Mouse (Mus musculus) intestine, embryonic 15.5 days (tissue): ENCODE results near the gene Zranb3. TPM values are rescaled to one million over a fixed set of nuclear protein-coding genes. Genes with fewer than 3 reads are reported as not detected.
"Not testable (repeated sequence)": the region's sequence is repeated elsewhere in the genome, so short reads cannot be mapped to it uniquely, and the experiment has no call there.

Experiments
- ATAC-seq: fragments of 200-750 bp; cut with Nextera tagmentation; 2 replicates; pipeline ENCODE4 v1.8.0; 2017; ENCODE audit warnings: moderate TSS enrichment, moderate library complexity
- H3K27ac ChIP-seq: fragments of 300-500 bp; sonication (generic); 2 replicates; pipeline ENCODE4 v1.5.1; 2015; ENCODE audit warnings: mild to moderate bottlenecking, inconsistent platforms
- H3K27me3 ChIP-seq: fragments of 300-500 bp; sonication (generic); replicated peaks from 2 replicates; pipeline ENCODE4 v1.6.1; 2015; ENCODE audit warnings: inconsistent platforms
- H3K36me3 ChIP-seq: fragments of 300-500 bp; sonication (generic); 2 replicates; pipeline ENCODE4 v1.6.1; 2015; ENCODE audit warnings: inconsistent platforms
- H3K4me1 ChIP-seq: fragments of 300-500 bp; sonication (generic); replicated peaks from 2 replicates; pipeline ENCODE4 v1.6.1; 2015; ENCODE audit warnings: inconsistent platforms
- H3K4me2 ChIP-seq: fragments of 300-500 bp; sonication (generic); replicated peaks from 2 replicates; pipeline ENCODE4 v1.6.1; 2015; ENCODE audit warnings: mild to moderate bottlenecking, inconsistent platforms
- H3K4me3 ChIP-seq: fragments of 300-500 bp; sonication (generic); replicated peaks from 2 replicates; pipeline ENCODE4 v1.5.1; 2015; ENCODE audit warnings: inconsistent platforms
- H3K9ac ChIP-seq: fragments of 300-500 bp; sonication (generic); 2 replicates; pipeline ENCODE4 v1.6.1; 2015; ENCODE audit warnings: inconsistent platforms
- H3K9me3 ChIP-seq: fragments of 300-500 bp; sonication (generic); 2 replicates; pipeline ENCODE4 v1.6.1; 2016; ENCODE audit warnings: inconsistent platforms
- WGBS: fragments of 180-500 bp; shearing (Covaris S2); methylation state at CpG from one replicate; pipeline ENCODE4 v1.1.7; 2015; 5-methylcytosine and 5-hydroxymethylcytosine counted together
- polyA plus RNA-seq: library from polyadenylated mRNA; unstranded; fragments of >200 nt; fragmentation: Nextera tagmentation; extraction: Ambion mirVana; gene quantifications from 2 replicates; pipeline ENCODE4 v1.2.1, GENCODE M21; 2015

The Zranb3 gene
- polyA plus RNA-seq, 1 experiment from 2014 or later = 6.7 TPM

- H3K9me3 ChIP-seq = no peaks in the 10 kb centered on the region
- no peak overlapping the region for H3K4me2 ChIP-seq
- no peak overlapping the region for H3K27ac ChIP-seq
- no peak overlapping the region for H3K4me3 ChIP-seq
- no peaks in the 10 kb centered on the region for H3K4me1 ChIP-seq
- H3K36me3 ChIP-seq = no peaks in the 10 kb centered on the region
- no peak for ATAC-seq
- H3K9ac ChIP-seq = no peak overlapping the region
- WGBS = 91% methylated on average over 2 of the region's 2 CpGs
- H3K27me3 ChIP-seq = no peaks in the 10 kb centered on the region
Observed at GRCm38 (mm10) chr1:128046455-128046854, 56.4 kb downstream of the Zranb3 start.

GRCm38 (mm10) chr1:128044181-128044580, 58.7 kb downstream of the Zranb3 start:
- 87% methylated on average over 4 of the region's 4 CpGs for WGBS
- Histone ChIP-seq H3K36me3 (no peaks in the 10 kb centered on the region), H3K9ac (no peak overlapping the region), H3K27me3 (no peaks in the 10 kb centered on the region), H3K9me3 (no peaks in the 10 kb centered on the region), H3K27ac (no peak overlapping the region), H3K4me2 (no peak overlapping the region), H3K4me1 (no peaks in the 10 kb centered on the region), H3K4me3 (no peak overlapping the region)
- no peak for ATAC-seq

GRCm38 (mm10) chr1:128036296-128036695, 66.6 kb downstream of the Zranb3 start:
- 88% methylated on average over 6 of the region's 6 CpGs for WGBS
- Histone ChIP-seq H3K9ac (no peak overlapping the region), H3K36me3 (no peaks in the 10 kb centered on the region), H3K27ac (no peak overlapping the region), H3K27me3 (no peaks in the 10 kb centered on the region), H3K9me3 (no peaks in the 10 kb centered on the region), H3K4me3 (no peak overlapping the region), H3K4me1 (no peaks in the 10 kb centered on the region), H3K4me2 (no peak overlapping the region)
- no peak for ATAC-seq

GRCm38 (mm10) chr1:128032123-128032522, 70.7 kb downstream of the Zranb3 start:
- H3K27me3 ChIP-seq = no peaks in the 10 kb centered on the region
- no peaks in the 10 kb centered on the region for H3K9me3 ChIP-seq
- H3K36me3 ChIP-seq = no peaks in the 10 kb centered on the region
- no peak overlapping the region for H3K9ac ChIP-seq
- no peaks in the 10 kb centered on the region for H3K4me1 ChIP-seq
- ATAC-seq = no peak
- H3K4me2 ChIP-seq = no peak overlapping the region
- H3K27ac ChIP-seq = no peak overlapping the region
- H3K4me3 ChIP-seq = no peak overlapping the region
- 93% methylated on average over 1 of the region's 1 CpGs for WGBS

GRCm38 (mm10) chr1:128031524-128031923, 71.3 kb downstream of the Zranb3 start:
- WGBS = 95% methylated on average over 2 of the region's 2 CpGs
- no peak overlapping the region for H3K27ac ChIP-seq
- no peak overlapping the region for H3K4me2 ChIP-seq
- H3K9ac ChIP-seq = no peak overlapping the region
- no peaks in the 10 kb centered on the region for H3K27me3 ChIP-seq
- no peak overlapping the region for H3K4me3 ChIP-seq
- H3K4me1 ChIP-seq = no peaks in the 10 kb centered on the region
- no peak for ATAC-seq
- H3K36me3 ChIP-seq = no peaks in the 10 kb centered on the region
- no peaks in the 10 kb centered on the region for H3K9me3 ChIP-seq

DNA sequence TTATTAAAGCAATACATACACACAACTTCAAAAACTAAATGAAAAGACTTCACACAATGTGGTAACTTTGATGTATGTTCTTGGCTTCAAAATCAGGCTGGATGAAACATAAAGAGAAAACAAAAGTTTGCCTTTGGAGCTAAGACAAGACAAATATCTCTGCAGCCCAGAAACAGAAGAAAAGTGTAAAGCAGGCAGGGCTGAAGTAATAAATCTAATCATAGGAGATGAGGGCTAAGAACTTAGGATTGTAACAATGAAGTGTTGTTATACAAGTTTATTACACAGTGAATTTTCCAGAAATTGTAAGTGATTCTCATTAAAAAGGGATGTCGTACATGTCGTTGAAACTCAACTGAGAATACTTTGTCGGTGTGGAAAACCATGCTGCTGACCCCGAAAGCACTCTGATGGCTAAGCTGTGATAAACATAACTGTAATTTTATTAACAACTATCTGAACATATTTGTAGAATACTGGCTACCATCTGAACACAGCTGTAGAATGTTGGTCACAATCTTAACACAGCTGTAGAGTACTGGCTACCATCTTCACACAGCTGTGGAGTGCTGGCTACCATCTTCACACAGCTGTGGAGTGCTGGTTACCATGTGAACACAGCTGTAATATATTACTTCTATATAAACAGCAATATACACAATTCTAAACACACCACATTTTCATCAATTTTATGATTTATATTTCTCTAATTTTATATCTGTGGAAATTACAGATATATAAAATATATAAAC, 78.3 kb downstream of the Zranb3 start:
- H3K36me3 ChIP-seq = no peaks in the 10 kb centered on the region
- no peaks in the 10 kb centered on the region for H3K9me3 ChIP-seq
- no peaks in the 10 kb centered on the region for H3K27me3 ChIP-seq
- H3K9ac ChIP-seq = no peak overlapping the region
- WGBS = 67% methylated on average over 4 of the region's 4 CpGs
- H3K4me3 ChIP-seq = no peak overlapping the region
- H3K27ac ChIP-seq = no peak overlapping the region
- H3K4me2 ChIP-seq = no peak overlapping the region
- ATAC-seq = peak; percentile 70
- H3K4me1 ChIP-seq = no peaks in the 10 kb centered on the region

- ATAC-seq = no peak; the same call in 1 of the 2 replicates
- no peak overlapping the region for H3K9ac ChIP-seq
- H3K27me3 ChIP-seq = no peaks in the 10 kb centered on the region
- no peaks in the 10 kb centered on the region for H3K9me3 ChIP-seq
- no peak overlapping the region for H3K4me2 ChIP-seq
- no peaks in the 10 kb centered on the region for H3K36me3 ChIP-seq
- H3K4me1 ChIP-seq = no peaks in the 10 kb centered on the region
- no peak overlapping the region for H3K27ac ChIP-seq
- 65% methylated on average over 2 of the region's 2 CpGs for WGBS
- no peak overlapping the region for H3K4me3 ChIP-seq
Observed at GRCm38 (mm10) chr1:128020001-128020770, 82.7 kb downstream of the Zranb3 start.

- H3K9ac ChIP-seq = no peak overlapping the region
- ATAC-seq = no peak
- no peaks in the 10 kb centered on the region for H3K27me3 ChIP-seq
- no peak overlapping the region for H3K4me2 ChIP-seq
- no peaks in the 10 kb centered on the region for H3K4me1 ChIP-seq
- no peaks in the 10 kb centered on the region; the same call in 1 of the 2 replicates for H3K36me3 ChIP-seq
- H3K4me3 ChIP-seq = no peak overlapping the region
- 80% methylated on average over 6 of the region's 6 CpGs for WGBS
- no peak overlapping the region for H3K27ac ChIP-seq
- no peaks in the 10 kb centered on the region for H3K9me3 ChIP-seq
Observed at GRCm38 (mm10) chr1:128016035-128016492, 86.8 kb downstream of the Zranb3 start.

- ATAC-seq = no peak
- Histone ChIP-seq H3K36me3 (no peaks in the 10 kb centered on the region; the same call in 1 of the 2 replicates), H3K27ac (no peak overlapping the region), H3K9me3 (no peaks in the 10 kb centered on the region), H3K9ac (no peak overlapping the region), H3K4me2 (no peak overlapping the region), H3K4me1 (no peaks in the 10 kb centered on the region), H3K4me3 (no peak overlapping the region), H3K27me3 (no peaks in the 10 kb centered on the region)
- whole genome bisulfite sequencing = 72% methylated on average over 4 of the region's 4 CpGs
Observed at GRCm38 (mm10) chr1:128013698-128014386, 89.0 kb downstream of the Zranb3 start.

DNA sequence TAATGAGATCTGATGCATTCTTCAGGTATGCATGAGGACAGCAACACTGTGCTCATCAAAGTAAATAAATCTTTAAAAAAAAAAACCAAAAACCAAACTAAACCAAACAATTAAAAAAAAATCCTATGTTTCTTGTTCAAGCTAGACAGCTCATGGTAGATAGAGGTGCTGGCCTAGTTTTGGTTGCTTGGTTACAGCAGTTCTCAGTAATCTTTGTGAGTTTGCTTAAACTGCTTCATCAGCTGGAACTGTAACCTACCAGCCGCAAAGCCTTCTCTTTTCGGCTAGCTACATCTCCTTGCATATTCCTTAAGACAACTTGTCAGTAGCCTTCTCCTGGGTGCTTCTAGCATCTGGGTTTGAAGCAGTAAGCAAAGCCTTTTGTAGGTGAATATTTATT, 93.1 kb downstream of the Zranb3 start:
- Histone ChIP-seq H3K27me3 (no peaks in the 10 kb centered on the region), H3K9me3 (no peaks in the 10 kb centered on the region), H3K4me2 (no peak overlapping the region), H3K9ac (no peak overlapping the region), H3K27ac (no peak overlapping the region), H3K4me1 (no peaks in the 10 kb centered on the region), H3K36me3 (no peaks in the 10 kb centered on the region; the same call in 1 of the 2 replicates), H3K4me3 (no peak overlapping the region)
- WGBS = 96% methylated on average over 2 of the region's 2 CpGs
- ATAC-seq = no peak

- H3K9ac ChIP-seq, H3K4me3 ChIP-seq, H3K4me2 ChIP-seq, H3K27me3 ChIP-seq, ATAC-seq, H3K9me3 ChIP-seq, H3K27ac ChIP-seq, H3K4me1 ChIP-seq, H3K36me3 ChIP-seq: not testable (repeated sequence)
- WGBS = 92% methylated on average over 11 of the region's 11 CpGs
Observed at GRCm38 (mm10) chr1:128006042-128006600, 96.7 kb downstream of the Zranb3 start.

DNA sequence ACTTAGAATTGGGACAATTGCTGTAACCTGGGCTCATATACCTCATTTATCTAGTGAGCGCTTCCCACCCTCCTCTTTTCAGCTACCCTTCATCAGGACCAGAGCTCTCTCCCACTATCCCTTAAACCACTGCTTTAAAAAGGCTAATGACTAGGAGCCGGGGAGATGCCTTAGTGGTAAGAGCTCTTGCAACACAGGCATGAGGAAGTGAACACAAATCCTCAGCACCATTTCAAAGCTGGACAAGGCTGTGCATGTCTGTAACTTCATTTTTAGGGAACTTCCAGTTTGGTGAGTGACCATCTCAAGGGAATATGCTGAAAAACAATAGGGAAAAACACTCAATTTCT, 98.5 kb downstream of the Zranb3 start:
- Histone ChIP-seq H3K27me3 (no peaks in the 10 kb centered on the region), H3K4me1 (no peaks in the 10 kb centered on the region), H3K9ac (no peak overlapping the region), H3K9me3 (no peaks in the 10 kb centered on the region), H3K27ac (no peak overlapping the region), H3K4me3 (no peak overlapping the region), H3K36me3 (no peaks in the 10 kb centered on the region), H3K4me2 (no peak overlapping the region)
- ATAC-seq = no peak
- WGBS = 77% methylated on average over 2 of the region's 2 CpGs
